Mouse (Mus musculus) hindbrain, embryonic 16.5 days (tissue): ENCODE data around the gene Gm45234. TPM values are rescaled to one million over a fixed set of nuclear protein-coding genes. Genes with fewer than 3 reads are reported as not detected.
"Not testable (repeated sequence)": the region's sequence is repeated elsewhere in the genome, so short reads cannot be mapped to it uniquely, and the experiment has no call there.

Experiments
- ATAC-seq: fragments of 200-750 bp; cut with Nextera tagmentation; 2 replicates; pipeline ENCODE4 v1.8.0; 2017; ENCODE audit warnings: moderate TSS enrichment, moderate library complexity
- H3K27ac ChIP-seq: fragments of 300-500 bp; sonication (generic); 2 replicates; pipeline ENCODE4 v1.5.1; 2014; ENCODE audit warnings: low read depth, mild to moderate bottlenecking, control low read depth, low read length, moderate library complexity
- H3K27me3 ChIP-seq: fragments of 300-500 bp; sonication (generic); replicated peaks from 2 replicates; pipeline ENCODE4 v1.6.1; 2014; ENCODE audit warnings: low read length; ENCODE audit not compliant: control insufficient read depth, insufficient read depth
- H3K36me3 ChIP-seq: fragments of 300-500 bp; sonication (generic); 2 replicates; pipeline ENCODE4 v1.6.1; 2014; ENCODE audit warnings: mild to moderate bottlenecking, low read length, moderate library complexity, mixed read lengths; ENCODE audit not compliant: control insufficient read depth, insufficient read depth
- H3K4me1 ChIP-seq: fragments of 300-500 bp; sonication (generic); 2 replicates; pipeline ENCODE4 v1.6.1; 2014; ENCODE audit warnings: low read depth, low read length; ENCODE audit not compliant: control insufficient read depth, insufficient read depth
- H3K4me2 ChIP-seq: fragments of 300-500 bp; sonication (generic); 2 replicates; pipeline ENCODE4 v1.6.1; 2014; ENCODE audit warnings: mild to moderate bottlenecking, low read length, control low read depth, moderate library complexity
- H3K4me3 ChIP-seq: fragments of 300-500 bp; sonication (generic); 2 replicates; pipeline ENCODE4 v1.5.1; 2014; ENCODE audit warnings: mild to moderate bottlenecking, low read length, control low read depth, moderate library complexity
- H3K9ac ChIP-seq: fragments of 300-500 bp; sonication (generic); 2 replicates; pipeline ENCODE4 v1.6.1; 2014; ENCODE audit warnings: low read depth, mild to moderate bottlenecking, control low read depth, low read length, moderate library complexity
- H3K9me3 ChIP-seq: fragments of 300-500 bp; sonication (generic); 2 replicates; pipeline ENCODE4 v1.6.1; 2014; ENCODE audit warnings: mild to moderate bottlenecking, low read length, moderate library complexity; ENCODE audit not compliant: control insufficient read depth
- WGBS: fragments of 180-500 bp; shearing (Covaris S2); extraction: QIAGEN DNeasy Blood & Tissue Kit; methylation state at CpG from one replicate; pipeline ENCODE4 v1.1.7; 2014; 5-methylcytosine and 5-hydroxymethylcytosine counted together
- polyA plus RNA-seq: library from polyadenylated mRNA; unstranded; fragments of >200 nt; fragmentation: Nextera tagmentation; extraction: Ambion mirVana; gene quantifications from 2 replicates; pipeline ENCODE4 v1.2.1, GENCODE M21; 2015

Gene Gm45234
- polyA plus RNA-seq, result not detected in 2 replicates

- Histone ChIP-seq H3K9me3 (no peaks in the 10 kb centered on the region), H3K9ac (peak within 1 kb of the TSS; percentile 97), H3K27ac (peak within 1 kb of the TSS; percentile 99), H3K36me3 (no peaks in the 10 kb centered on the region), H3K27me3 (no peaks in the 10 kb centered on the region), H3K4me1 (peaks cover 34% of the 10 kb centered on the region), H3K4me2 (peak within 1 kb of the TSS; percentile 80), H3K4me3 (peak within 1 kb of the TSS; percentile 80)
- peak; percentile 50 for ATAC-seq
- under 1% methylated on average over 40 of the region's 100 CpGs for WGBS
Observed at GRCm38 (mm10) chr6:124755831-124756595, at the start of gene Gm45234, which contains the start of gene Atn1. Gene Gm45234, minus strand, starts transcription at chr6:124756021. Gene Atn1, minus strand, starts transcription at chr6:124756524.

GRCm38 (mm10) chr6:124804341-124804740, 48.5 kb upstream of the Gm45234 start:
- no peak overlapping the region for H3K27ac ChIP-seq
- no peak for ATAC-seq
- H3K4me1 ChIP-seq, result peaks cover 10% of the 10 kb centered on the region
- WGBS, result 88% methylated on average over 3 of the region's 3 CpGs
- H3K4me3 ChIP-seq, result no peak overlapping the region
- no peaks in the 10 kb centered on the region for H3K36me3 ChIP-seq
- no peaks in the 10 kb centered on the region for H3K27me3 ChIP-seq
- no peak overlapping the region for H3K4me2 ChIP-seq
- no peak overlapping the region for H3K9ac ChIP-seq
- H3K9me3 ChIP-seq, result no peaks in the 10 kb centered on the region

GRCm38 (mm10) chr6:124803691-124804090, 47.9 kb upstream of the Gm45234 start:
- not testable (repeated sequence) for H3K4me1 ChIP-seq, H3K4me3 ChIP-seq, H3K9me3 ChIP-seq, H3K9ac ChIP-seq, H3K4me2 ChIP-seq, H3K27ac ChIP-seq, H3K27me3 ChIP-seq, ATAC-seq, H3K36me3 ChIP-seq
- WGBS, result 97% methylated on average over 4 of the region's 4 CpGs

GRCm38 (mm10) chr6:124803061-124803460, 47.2 kb upstream of the Gm45234 start:
- H3K4me3 ChIP-seq, result no peak overlapping the region
- no peaks in the 10 kb centered on the region for H3K9me3 ChIP-seq
- H3K27ac ChIP-seq, result no peak overlapping the region
- no peak overlapping the region for H3K4me2 ChIP-seq
- WGBS, result 73% methylated on average over 3 of the region's 3 CpGs
- H3K4me1 ChIP-seq, result peaks cover 7% of the 10 kb centered on the region
- ATAC-seq, result no peak
- H3K27me3 ChIP-seq, result no peaks in the 10 kb centered on the region
- no peaks in the 10 kb centered on the region for H3K36me3 ChIP-seq
- no peak overlapping the region for H3K9ac ChIP-seq

- 31% methylated on average over 3 of the region's 9 CpGs for WGBS
- not testable (repeated sequence) for ATAC-seq, H3K4me2 ChIP-seq, H3K4me1 ChIP-seq, H3K36me3 ChIP-seq, H3K27ac ChIP-seq, H3K9ac ChIP-seq, H3K9me3 ChIP-seq, H3K27me3 ChIP-seq, H3K4me3 ChIP-seq
Observed at GRCm38 (mm10) chr6:124802400-124802799, 46.6 kb upstream of the Gm45234 start.

GRCm38 (mm10) chr6:124796200-124796599, 40.4 kb upstream of the Gm45234 start:
- H3K27me3 ChIP-seq, result no peaks in the 10 kb centered on the region
- H3K4me1 ChIP-seq, result no peaks in the 10 kb centered on the region
- H3K4me3 ChIP-seq, result no peak overlapping the region
- no peak for ATAC-seq
- H3K9ac ChIP-seq, result no peak overlapping the region
- no peaks in the 10 kb centered on the region for H3K9me3 ChIP-seq
- no peak overlapping the region for H3K27ac ChIP-seq
- no peak overlapping the region for H3K4me2 ChIP-seq
- H3K36me3 ChIP-seq, result no peaks in the 10 kb centered on the region
- 85% methylated on average over 2 of the region's 2 CpGs for WGBS

GRCm38 (mm10) chr6:124795781-124796180, 40.0 kb upstream of the Gm45234 start:
- Histone ChIP-seq H3K27me3 (no peaks in the 10 kb centered on the region), H3K9me3 (no peaks in the 10 kb centered on the region), H3K4me1 (no peaks in the 10 kb centered on the region), H3K9ac (no peak overlapping the region), H3K4me2 (no peak overlapping the region), H3K27ac (no peak overlapping the region), H3K36me3 (no peaks in the 10 kb centered on the region), H3K4me3 (no peak overlapping the region)
- 70% methylated on average over 4 of the region's 4 CpGs for WGBS
- no peak for ATAC-seq

- no peaks in the 10 kb centered on the region; the same call in 1 of the 2 replicates for H3K4me1 ChIP-seq
- H3K4me3 ChIP-seq, result no peak overlapping the region
- no peaks in the 10 kb centered on the region for H3K27me3 ChIP-seq
- H3K36me3 ChIP-seq, result no peaks in the 10 kb centered on the region
- no peak overlapping the region for H3K4me2 ChIP-seq
- no peak overlapping the region for H3K9ac ChIP-seq
- no peaks in the 10 kb centered on the region for H3K9me3 ChIP-seq
- no peak for ATAC-seq
- WGBS, result 88% methylated on average over 3 of the region's 3 CpGs
- H3K27ac ChIP-seq, result no peak overlapping the region
Observed at GRCm38 (mm10) chr6:124791911-124792310, 36.1 kb upstream of the Gm45234 start.

- H3K9me3 ChIP-seq, result no peaks in the 10 kb centered on the region
- no peaks in the 10 kb centered on the region for H3K27me3 ChIP-seq
- no peak overlapping the region for H3K4me2 ChIP-seq
- ATAC-seq, result no peak
- no peak overlapping the region for H3K4me3 ChIP-seq
- H3K27ac ChIP-seq, result no peak overlapping the region
- no peaks in the 10 kb centered on the region for H3K36me3 ChIP-seq
- WGBS, result 72% methylated on average over 4 of the region's 4 CpGs
- H3K4me1 ChIP-seq, result no peaks in the 10 kb centered on the region; the same call in 1 of the 2 replicates
- H3K9ac ChIP-seq, result no peak overlapping the region
Observed at GRCm38 (mm10) chr6:124790121-124790520, 34.3 kb upstream of the Gm45234 start.
